Mouse (Mus musculus) Patski (cell line): ENCODE measurements at regions not wholly inside any gene's neighbourhood (a gene's known extent, or its start where the extent isn't known, plus 50 kb on each side); places are given as distances from the start of the nearest gene placed in this dataset.
A peak's percentile ranks its signal among the peaks of the same experiment; 100 is the strongest.

Experiments
- ATAC-seq: fragments of 100-300 bp; one replicate; pipeline ENCODE4 v1.8.0; 2021
- CTCF ChIA-PET: fragments of 350-600 bp; sonication (Branson Sonifier 250); formaldehyde crosslinking; loops from one replicate; lab custom pipeline; 2022; ENCODE audit warnings: inconsistent platforms; lab: Charles Lee
- POLR2A ChIA-PET: fragments of 350-600 bp; sonication (Branson Sonifier 250); formaldehyde crosslinking; loops from one replicate; lab custom pipeline; 2022; ENCODE audit warnings: antibody characterized with exemption, inconsistent platforms; lab: Charles Lee
- DNase-seq: peaks from one replicate; pipeline ENCODE4 v3.0.0-alpha.2; 2011; ENCODE audit warnings: low read depth, low spot score
- H3K27me3 ChIP-seq: fragments of 371-371 bp; one replicate; pipeline ENCODE4 v1.5.1; 2021
- CTCF ChIP-seq: fragments of 100-300 bp; IDR thresholded peaks from one replicate; pipeline ENCODE4 v1.5.1; 2021
- in situ Hi-C: fragments of 300-500 bp; cut with MboI; formaldehyde crosslinking; loops from 3 replicates; pipeline ENCODE4 v1.11.1; 2018; ENCODE audit warnings: low pct_unique_long_range_greater_than_20kb, mixed read lengths

GRCm38 (mm10) chr6:91573487-91573886 is 57.8 kb downstream of the Lsm3 start:
- in situ Hi-C loops, result loop anchor here (5.0 kb wide), 2 partner anchors 41 to 174 kb away; no protein-coding TSS in a partner anchor
- peak; percentile 71 for ATAC-seq
- no peak for TF ChIP-seq CTCF
- ChIA-PET CTCF (interaction anchor here (4.7 kb wide), 1 partner anchor 45 kb away, joined by 31 read pairs; no protein-coding TSS in a partner anchor), POLR2A (interaction anchor here (1.5 kb wide), 1 partner anchor 41 kb away, joined by 4 read pairs; no protein-coding TSS in a partner anchor)
- DNase-seq, result no peak
- no peaks in the 10 kb centered on the region for H3K27me3 ChIP-seq

DNA sequence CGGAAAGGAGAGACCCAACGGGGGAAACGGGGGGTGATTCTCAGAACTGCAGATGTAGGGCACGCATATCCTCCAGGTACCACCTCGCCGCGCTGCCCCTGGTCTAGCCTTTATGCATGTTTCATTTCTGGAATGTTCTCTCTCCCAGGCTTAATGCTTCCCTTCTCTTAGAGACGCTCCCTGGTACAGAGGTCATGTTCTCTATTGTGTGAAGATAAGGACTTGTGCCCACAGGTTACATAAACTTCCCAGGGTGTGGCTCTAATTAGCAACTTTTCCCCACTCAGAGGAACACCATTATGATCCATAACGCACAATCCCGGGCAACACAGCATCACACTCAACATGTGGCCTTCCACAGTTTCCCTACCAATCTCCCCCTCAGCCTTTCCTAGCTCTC is 58.7 kb downstream of the Lsm3 start:
- ChIA-PET POLR2A (interaction anchor here (0.9 to 1.0 kb wide), 2 partner anchors 110 to 172 kb away, joined by 4 read pairs; partner anchors contain the start of gene Slc6a6), CTCF (interaction anchor here (4.7 kb wide), 1 partner anchor 46 kb away, joined by 31 read pairs; no protein-coding TSS in a partner anchor)
- in situ Hi-C loops, result loop anchor here (5.0 kb wide), 2 partner anchors 42 to 173 kb away; no protein-coding TSS in a partner anchor
- TF ChIP-seq CTCF, result no peak
- no peak for ATAC-seq
- H3K27me3 ChIP-seq, result no peaks in the 10 kb centered on the region
- DNase-seq, result no peak

DNA sequence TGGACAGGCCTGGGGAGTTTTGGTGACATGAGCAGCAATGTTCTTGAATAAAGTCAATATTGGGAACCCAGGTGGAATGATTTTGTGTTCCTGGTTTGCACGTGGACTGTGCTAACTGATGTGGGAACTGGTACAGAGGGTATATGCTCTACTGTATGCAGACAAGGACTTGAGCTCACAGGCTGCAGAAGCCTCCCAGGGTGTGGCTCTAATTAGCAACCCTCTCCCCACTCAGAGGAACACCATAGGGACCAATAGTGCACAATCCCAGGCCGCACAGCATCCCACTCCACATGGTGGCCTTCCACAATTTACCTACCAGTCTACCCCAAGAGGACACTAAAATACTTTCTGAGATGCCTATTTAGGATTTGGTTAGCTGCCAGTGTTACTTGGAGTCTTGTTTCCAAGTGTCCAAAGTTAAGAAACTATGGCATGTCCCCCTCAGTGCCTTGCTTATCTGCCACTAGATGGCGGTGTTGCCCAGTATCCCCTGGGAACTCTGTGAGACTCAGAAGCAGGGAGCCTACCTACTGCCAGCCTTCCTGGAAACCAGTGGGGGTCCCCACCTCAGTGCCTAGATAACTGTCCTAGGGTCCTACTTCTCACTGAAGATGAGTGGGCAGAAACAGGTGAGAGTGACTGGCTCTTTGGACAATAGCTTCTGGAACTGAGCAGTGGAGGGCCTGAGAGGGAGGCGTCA is 60.1 kb downstream of the Lsm3 start:
- ATAC-seq, result no peak
- POLR2A ChIA-PET, result interaction anchor here (0.8 to 1.7 kb wide), 7 partner anchors 43 to 161 kb away, joined by 3 to 12 read pairs (median 4); no protein-coding TSS in a partner anchor
- CTCF ChIA-PET, result interaction anchor here (0.6 to 4.7 kb wide), 23 partner anchors 9 to 184 kb away, joined by 3 to 31 read pairs (median 4); partner anchors contain the start of gene Slc6a6
- no peaks in the 10 kb centered on the region for H3K27me3 ChIP-seq
- in situ Hi-C loops, result no loop called here
- TF ChIP-seq CTCF, result no peak
- DNase-seq, result no peak

- peak; percentile 15 for ATAC-seq
- no peak for TF ChIP-seq CTCF
- no peaks in the 10 kb centered on the region for H3K27me3 ChIP-seq
- CTCF ChIA-PET, result interaction anchor here (0.9 to 4.7 kb wide), 14 partner anchors 8 to 172 kb away, joined by 3 to 31 read pairs (median 8); partner anchors contain the start of gene Slc6a6
- no peak for DNase-seq
- in situ Hi-C loops, result no loop called here
- POLR2A ChIA-PET, result interaction anchor here (0.9 to 1.7 kb wide), 7 partner anchors 44 to 171 kb away, joined by 3 to 12 read pairs (median 4); no protein-coding TSS in a partner anchor
Measured at GRCm38 (mm10) chr6:91576906-91577305, 61.2 kb downstream of the Lsm3 start.

GRCm38 (mm10) chr6:91579666-91580065 is 63.9 kb downstream of the Lsm3 start:
- in situ Hi-C loops, result loop anchor here (5.0 kb wide), 1 partner anchor 63 kb away; no protein-coding TSS in a partner anchor
- no peak for DNase-seq
- ATAC-seq, result no peak
- ChIA-PET CTCF (interaction anchor here (1.2 to 1.6 kb wide), 3 partner anchors 8 to 167 kb away, joined by 3 to 5 read pairs (median 3); no protein-coding TSS in a partner anchor), POLR2A (no interaction called here)
- H3K27me3 ChIP-seq, result no peaks in the 10 kb centered on the region
- no peak for TF ChIP-seq CTCF

DNA sequence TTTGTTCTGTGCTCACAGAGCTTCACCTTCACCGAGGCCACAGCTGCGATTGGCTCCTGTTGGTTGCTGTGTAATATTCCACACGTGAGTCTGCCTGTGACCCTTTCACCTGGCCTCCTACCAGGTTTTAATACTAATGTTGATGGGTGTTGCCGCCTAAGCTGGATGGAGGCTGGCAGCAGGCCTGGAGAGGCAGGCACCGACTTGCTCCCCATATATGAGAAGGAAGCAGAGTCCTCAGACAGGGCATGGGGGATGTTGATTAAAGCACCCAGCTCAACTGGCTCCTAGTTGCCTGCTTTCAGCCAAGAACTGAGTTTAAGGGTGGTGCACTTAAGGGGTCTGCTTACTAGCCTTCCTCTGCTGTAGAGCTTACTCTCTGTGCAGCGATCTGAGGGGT is 64.9 kb downstream of the Lsm3 start:
- ATAC-seq, result no peak
- H3K27me3 ChIP-seq, result no peaks in the 10 kb centered on the region
- in situ Hi-C loops, result loop anchor here (5.0 kb wide), 1 partner anchor 62 kb away; no protein-coding TSS in a partner anchor
- POLR2A ChIA-PET, result interaction anchor here (0.7 kb wide), 1 partner anchor 106 kb away, joined by 4 read pairs; no protein-coding TSS in a partner anchor
- CTCF ChIA-PET, result interaction anchor here (1.6 kb wide), 1 partner anchor 88 kb away, joined by 5 read pairs; no protein-coding TSS in a partner anchor
- no peak for DNase-seq
- TF ChIP-seq CTCF, result no peak

DNA sequence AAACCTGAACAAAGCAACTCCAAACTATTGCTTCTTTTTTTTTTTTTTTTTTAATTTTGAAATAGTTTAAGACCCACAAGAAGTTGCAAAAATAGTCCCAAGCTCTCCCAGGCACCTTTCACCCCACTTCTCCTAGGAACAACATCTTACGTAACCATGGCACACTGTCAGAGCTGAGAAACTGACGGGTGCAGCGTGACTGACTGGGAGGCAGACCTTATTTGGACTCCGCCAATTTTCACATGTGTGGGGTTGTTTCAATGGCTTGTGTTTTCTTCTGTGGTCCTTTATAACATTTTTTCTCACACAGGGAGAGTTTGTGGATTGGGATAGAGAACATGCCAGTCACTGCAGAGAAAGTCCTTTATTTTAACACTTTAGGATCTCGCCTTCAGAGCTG is 66.6 kb downstream of the Lsm3 start:
- ChIA-PET POLR2A (interaction anchor here (0.7 to 1.5 kb wide), 5 partner anchors 54 to 205 kb away, joined by 3 to 5 read pairs (median 4); partner anchors contain the start of gene Slc6a6), CTCF (interaction anchor here (0.7 kb wide), 1 partner anchor 26 kb away, joined by 3 read pairs; no protein-coding TSS in a partner anchor)
- H3K27me3 ChIP-seq, result no peaks in the 10 kb centered on the region
- ATAC-seq, result no peak
- in situ Hi-C loops, result loop anchor here (5.0 kb wide), 1 partner anchor 60 kb away; no protein-coding TSS in a partner anchor
- no peak for DNase-seq
- no peak for TF ChIP-seq CTCF

DNA sequence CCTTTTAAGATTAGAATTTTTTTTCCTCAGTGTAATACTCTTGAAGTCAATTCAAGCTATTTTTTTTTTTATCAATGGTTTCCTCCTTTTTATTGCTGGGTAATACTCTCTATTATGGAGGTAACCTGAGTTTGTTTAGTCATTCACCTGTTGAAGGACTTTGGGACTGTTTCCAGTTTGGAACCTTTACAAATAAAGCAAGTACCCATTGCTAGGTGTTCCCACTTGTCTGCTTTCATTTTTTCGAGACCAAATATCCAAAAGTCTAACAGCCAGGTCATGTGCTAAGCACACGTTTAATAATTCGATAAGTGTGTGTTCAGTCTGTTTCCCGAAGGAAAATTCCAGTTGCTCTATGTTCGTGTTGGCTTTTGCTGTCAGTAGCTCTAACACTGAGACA is 67.6 kb downstream of the Lsm3 start:
- CTCF ChIA-PET, result interaction anchor here (1.2 to 1.4 kb wide), 3 partner anchors 15 to 103 kb away, joined by 3 to 4 read pairs (median 3); no protein-coding TSS in a partner anchor
- ATAC-seq (no peak), DNase-seq (no peak)
- POLR2A ChIA-PET, result interaction anchor here (0.7 to 1.5 kb wide), 2 partner anchors 67 to 100 kb away, joined by 3 to 4 read pairs; partner anchors contain the start of gene Slc6a6
- in situ Hi-C loops, result loop anchor here (5.0 kb wide), 1 partner anchor 59 kb away; no protein-coding TSS in a partner anchor
- H3K27me3 ChIP-seq, result no peaks in the 10 kb centered on the region
- no peak for TF ChIP-seq CTCF

DNA sequence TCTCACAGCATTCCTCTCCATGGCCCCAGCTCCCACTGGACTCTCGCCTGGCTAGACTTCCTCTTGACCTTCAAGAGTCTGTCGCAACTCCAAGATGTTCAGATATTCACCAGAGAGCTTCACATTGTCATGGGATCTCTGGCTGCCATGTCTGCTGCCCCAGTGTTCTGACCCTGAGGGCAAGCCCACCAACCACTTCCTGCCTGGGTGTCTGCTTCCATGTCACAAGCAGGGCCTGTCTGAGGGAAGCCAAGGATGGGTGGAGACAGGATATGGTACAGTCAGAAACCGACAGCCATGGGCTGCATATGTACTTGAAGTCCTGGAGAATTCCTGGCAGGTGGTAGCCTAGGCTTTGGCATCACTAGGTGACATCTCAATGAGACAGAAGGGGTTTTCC is 69.8 kb downstream of the Lsm3 start:
- ChIA-PET CTCF (interaction anchor here (0.7 to 2.1 kb wide), 2 partner anchors 9 to 17 kb away, joined by 3 to 6 read pairs; no protein-coding TSS in a partner anchor), POLR2A (no interaction called here)
- no peak for TF ChIP-seq CTCF
- ATAC-seq, result no peak
- no peaks in the 10 kb centered on the region for H3K27me3 ChIP-seq
- no peak for DNase-seq
- in situ Hi-C loops, result loop anchor here (5.0 kb wide), 1 partner anchor 102 kb away; no protein-coding TSS in a partner anchor

- H3K27me3 ChIP-seq, result no peaks in the 10 kb centered on the region
- TF ChIP-seq CTCF, result no peak
- POLR2A ChIA-PET, result interaction anchor here (0.7 kb wide), 1 partner anchor 100 kb away, joined by 4 read pairs; no protein-coding TSS in a partner anchor
- DNase-seq (no peak), ATAC-seq (no peak)
- in situ Hi-C loops, result loop anchor here (5.0 kb wide), 1 partner anchor 98 kb away; no protein-coding TSS in a partner anchor
- CTCF ChIA-PET, result interaction anchor here (1.5 kb wide), 1 partner anchor 56 kb away, joined by 3 read pairs; no protein-coding TSS in a partner anchor
Measured at GRCm38 (mm10) chr6:91589181-91589580, 73.5 kb downstream of the Lsm3 start.
